Mouse (Mus musculus): Measurements from ENCODE around the gene Kazn.

DNA sequence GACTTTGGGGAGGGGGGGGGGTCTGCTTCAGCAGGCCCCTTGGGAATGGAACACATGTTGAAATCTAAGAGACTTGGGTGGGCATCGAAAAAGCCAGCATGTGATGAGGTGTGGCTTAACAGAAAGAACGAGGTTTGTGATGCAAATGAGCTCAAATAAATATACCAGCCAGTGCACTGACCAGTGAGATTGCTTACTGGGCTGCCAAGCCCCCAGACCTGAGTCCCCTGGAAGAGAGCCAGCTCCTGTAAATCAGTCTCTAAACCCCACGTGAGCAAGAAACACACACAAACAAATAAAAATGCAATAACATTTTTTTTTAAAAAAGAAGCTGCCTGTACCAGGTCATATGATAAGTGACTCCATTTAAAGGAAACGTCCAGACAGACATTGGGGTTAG, 172.6 kb downstream of the Kazn start:
- TF ChIP-seq CTCF (IDR thresholded peaks at IDR 0.05; ENCODE audit: low read depth), result no peak
- TF ChIP-seq EP300 (IDR thresholded peaks at IDR 0.05; ENCODE audit: low read depth), result no peak

Measured in liver, postnatal 0 days (tissue).